Mouse (Mus musculus): ENCODE measurements around the gene Mroh3. TPM values are rescaled to one million over a fixed set of nuclear protein-coding genes. Genes with fewer than 3 reads are reported as not detected.

Mroh3 gene
- total RNA-seq, 2 experiments from 2014 or later = not detected

Other genes with a start within 250 kb of the Mroh3 start
- under 1 TPM in 1 of 2 experiments, not detected in 1; 0.10 TPM for gene Igfn1, start 206.5 kb downstream of the Mroh3 start, total RNA-seq (2021)
- 10 to 100 TPM; 29.8 to 32.0 TPM for gene Tmem9, start 204.7 kb downstream of the Mroh3 start, total RNA-seq (2021)
- not detected for gene Ascl5, start 162.0 kb downstream of the Mroh3 start, total RNA-seq (2021)
- under 1 TPM; 0.42 to 0.56 TPM for gene Cacna1s, start 160.1 kb downstream of the Mroh3 start, total RNA-seq (2021)
- gene Kif21b, start 81.4 kb downstream of the Mroh3 start, total RNA-seq (2021) = 1 to 10 TPM; 2.0 TPM
- gene Inava, start 21.4 kb upstream of the Mroh3 start, total RNA-seq (2021) = under 1 TPM in 1 of 2 experiments, not detected in 1; 0.29 TPM
- not detected for gene Gpr25, start 48.0 kb upstream of the Mroh3 start, total RNA-seq (2021)
- 10 to 100 TPM; 42.3 to 42.6 TPM for gene Camsap2, start 133.3 kb upstream of the Mroh3 start, total RNA-seq (2021)
- 10 to 100 TPM; 10.3 to 12.4 TPM for gene Ddx59, start 202.4 kb upstream of the Mroh3 start, total RNA-seq (2021)

All from adrenal gland, adult 18-20 months (tissue).